Mouse (Mus musculus): Measurements from ENCODE around the gene Snrpg.

GRCm38 (mm10) chr6:86346063-86346462 is 25.0 kb upstream of the Snrpg start:
- TF ChIP-seq NRF1 (IDR thresholded peaks at IDR 0.05; ENCODE audit: insufficient read depth, low read depth, low read length, poor library complexity, severe bottlenecking): no peak
- no peak for TF ChIP-seq POLR2A (IDR thresholded peaks at IDR 0.05; ENCODE audit: control insufficient read depth in 1 of 2, insufficient read depth in 1 of 2, low read depth in 1 of 2, low read length in 2 of 2, poor library complexity in 1 of 2)
- TF ChIP-seq EP300 (IDR thresholded peaks at IDR 0.05; ENCODE audit: low read depth in 1 of 2, low read length in 2 of 2): no peak
- no peak for TF ChIP-seq CTCF (IDR thresholded peaks at IDR 0.05 in 2 of 3, conservative IDR thresholded peaks at IDR 0.05 in 1 of 3; ENCODE audit: control insufficient read depth in 1 of 3, insufficient read depth in 1 of 3, low read depth in 2 of 3, low read length in 3 of 3, poor library complexity in 1 of 3, severe bottlenecking in 1 of 3)
- TF ChIP-seq MXI1 (IDR thresholded peaks at IDR 0.05; ENCODE audit: low read depth, low read length): no peak
- TF ChIP-seq JUND (IDR thresholded peaks at IDR 0.05; ENCODE audit: low read depth, low read length): no peak
- TF ChIP-seq GABPA (IDR thresholded peaks at IDR 0.05; ENCODE audit: low read depth, low read length): no peak
